Mouse (Mus musculus) lung, postnatal 25 days (tissue): ENCODE results near the gene Daam2.

Experiments
- DNase-seq: peaks from one replicate; pipeline ENCODE4 v3.0.0; 2022; ENCODE audit warnings: low spot score

Gene Daam2

DNA sequence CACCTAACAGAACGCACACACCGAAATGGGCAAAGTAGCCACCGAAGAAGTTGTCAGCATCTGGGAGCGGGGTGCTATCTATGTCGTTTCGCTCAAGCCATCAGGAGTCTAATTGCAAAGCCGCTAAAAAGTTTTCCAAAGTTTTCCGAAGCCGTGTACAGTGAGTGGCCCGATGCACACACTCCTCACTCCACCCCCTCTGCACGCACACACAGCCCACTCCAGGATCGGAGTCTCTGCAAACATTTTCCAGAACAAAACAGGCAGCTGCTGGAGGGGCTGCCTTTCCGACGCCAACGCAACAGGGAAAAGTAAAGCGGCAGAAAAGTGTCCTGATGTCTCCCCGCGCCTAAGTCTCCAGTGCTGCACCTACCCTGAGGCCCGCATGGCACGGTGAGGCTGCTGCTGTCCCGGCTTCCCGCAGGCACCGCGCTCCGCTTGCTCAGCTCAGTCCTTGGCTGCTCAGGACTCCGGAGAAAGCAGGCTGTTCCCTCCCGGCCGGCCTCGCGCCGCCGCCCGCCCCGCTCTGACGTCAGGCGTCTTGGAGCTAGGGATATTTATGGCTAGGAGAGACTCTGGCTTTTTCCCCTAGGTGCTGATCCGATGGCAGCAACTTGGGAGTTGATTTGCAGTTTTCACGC is at the start of gene Daam2:
Gene Daam2 (minus strand): TSS at position 514 of the 641 bp plus-strand sequence.
- peak; percentile 72 for DNase-seq

GRCm38 (mm10) chr17:49610296-49610695 is 46.2 kb upstream of the Daam2 start:
- DNase-seq: no peak

DNA sequence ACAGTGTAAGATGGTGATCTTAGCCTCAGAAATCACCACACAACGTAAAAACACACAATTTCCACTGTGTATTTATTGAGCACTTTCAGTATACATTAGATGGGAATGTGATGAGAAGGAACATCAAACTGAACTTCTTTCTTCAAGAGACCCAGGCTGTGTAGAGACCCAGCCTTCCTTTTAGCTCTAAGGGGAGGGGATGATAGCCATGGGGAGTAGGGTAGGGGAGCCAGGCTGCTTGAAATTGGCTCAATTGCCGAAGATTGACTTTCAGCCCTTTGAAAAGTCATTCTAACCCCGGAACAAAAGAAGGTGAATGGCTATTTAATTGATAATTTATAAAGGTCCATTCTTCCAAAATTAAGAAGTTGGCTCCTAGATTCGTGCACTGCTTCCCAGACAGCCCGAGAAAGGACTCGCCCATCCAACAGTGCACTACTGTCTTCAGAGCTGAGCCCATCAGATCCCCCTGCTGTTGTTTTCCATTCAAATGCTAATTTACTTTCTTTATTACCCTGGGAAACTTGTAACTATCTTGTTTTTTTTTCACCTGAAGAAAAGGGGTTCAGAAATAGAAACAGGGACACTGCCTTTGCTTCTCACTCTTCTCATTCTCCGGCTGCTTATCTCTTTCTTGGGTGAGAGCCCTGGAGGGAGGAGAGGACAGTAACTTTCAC is 43.3 kb upstream of the Daam2 start:
- no peak for DNase-seq

- no peak for DNase-seq
These were observed 41.3 kb upstream of the Daam2 start for GRCm38 (mm10) chr17:49605397-49605796.

- no peak for DNase-seq
These were observed 25.9 kb upstream of the Daam2 start for GRCm38 (mm10) chr17:49590051-49590450.

DNA sequence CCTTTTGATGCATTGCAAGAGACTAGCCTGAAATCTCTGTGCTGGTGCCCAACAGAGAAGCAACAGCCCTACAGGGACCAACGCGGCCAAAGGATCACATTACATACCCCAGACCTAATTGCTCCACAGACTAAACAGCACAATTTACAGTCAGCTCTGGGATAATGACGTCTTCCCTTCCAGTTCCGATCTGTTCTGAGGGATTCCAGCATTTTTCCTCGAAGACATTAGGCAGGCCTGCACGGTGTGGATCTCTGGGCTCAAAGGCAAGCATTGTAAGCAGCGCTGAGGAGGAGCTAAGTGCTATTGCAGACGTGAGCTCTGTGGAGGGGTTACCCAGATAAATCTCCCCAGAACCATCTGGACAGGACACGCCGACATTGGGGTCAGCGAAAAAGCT is 18.3 kb upstream of the Daam2 start:
- no peak for DNase-seq

GRCm38 (mm10) chr17:49577321-49577720 is 13.2 kb upstream of the Daam2 start:
- DNase-seq: no peak

DNA sequence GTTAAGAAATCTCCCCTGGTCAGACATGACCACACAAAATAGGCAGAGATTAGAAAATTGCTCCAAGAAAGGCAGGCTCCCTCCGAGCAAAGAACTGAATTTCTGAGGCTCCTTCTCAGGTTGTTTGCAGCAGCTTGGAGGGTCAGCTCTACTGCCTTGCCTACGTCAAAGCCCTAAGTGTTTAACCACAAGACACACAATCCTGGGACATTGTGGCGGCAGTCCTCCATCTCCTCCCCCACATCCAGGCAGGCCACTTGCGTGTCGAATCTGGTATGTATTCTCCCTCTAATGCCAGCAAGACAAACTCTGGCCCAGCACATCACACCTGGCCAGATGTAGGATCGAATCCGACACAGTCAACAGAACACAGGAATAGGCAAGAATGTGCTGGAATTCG is 4.6 kb upstream of the Daam2 start:
- no peak for DNase-seq

- no peak for DNase-seq
These were observed 346 bp upstream of the Daam2 start for GRCm38 (mm10) chr17:49564489-49564888.

GRCm38 (mm10) chr17:49563416-49563780 is 745 bp downstream of the Daam2 start:
- DNase-seq: no peak

DNA sequence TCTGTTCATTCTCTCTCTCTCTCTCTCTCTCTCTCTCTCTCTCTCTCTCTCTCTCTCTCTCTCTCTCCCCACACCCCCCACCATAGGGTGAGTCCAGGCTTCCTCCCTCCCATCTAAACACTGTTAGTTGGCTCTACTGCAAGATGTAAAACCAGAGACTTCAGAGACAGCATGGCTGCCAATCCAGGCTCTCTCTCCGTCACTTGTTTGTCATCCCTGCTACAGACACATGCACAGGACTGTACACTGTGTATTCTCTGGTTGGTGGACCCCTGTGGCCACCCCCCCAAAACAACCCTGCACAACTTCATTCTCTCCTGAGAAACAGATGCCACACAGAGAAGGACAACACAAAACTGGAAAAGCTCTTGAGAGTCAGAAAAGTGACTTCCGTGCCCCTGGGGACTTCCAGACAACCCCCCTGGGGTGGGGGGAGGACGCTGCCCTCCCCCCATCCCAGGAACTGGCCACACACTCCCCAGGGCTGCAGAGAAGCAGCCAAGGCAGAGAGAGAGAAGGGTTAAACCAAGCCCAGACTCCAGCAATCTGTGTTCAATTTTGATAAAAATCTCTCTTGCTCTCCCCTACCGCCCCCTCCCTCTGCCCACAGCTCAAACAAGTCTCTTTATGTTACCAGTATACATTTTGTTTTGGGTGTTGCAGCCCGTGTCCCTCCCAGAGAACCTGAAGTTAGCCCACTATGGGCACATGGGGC is 1.3 kb downstream of the Daam2 start:
- DNase-seq: no peak

DNA sequence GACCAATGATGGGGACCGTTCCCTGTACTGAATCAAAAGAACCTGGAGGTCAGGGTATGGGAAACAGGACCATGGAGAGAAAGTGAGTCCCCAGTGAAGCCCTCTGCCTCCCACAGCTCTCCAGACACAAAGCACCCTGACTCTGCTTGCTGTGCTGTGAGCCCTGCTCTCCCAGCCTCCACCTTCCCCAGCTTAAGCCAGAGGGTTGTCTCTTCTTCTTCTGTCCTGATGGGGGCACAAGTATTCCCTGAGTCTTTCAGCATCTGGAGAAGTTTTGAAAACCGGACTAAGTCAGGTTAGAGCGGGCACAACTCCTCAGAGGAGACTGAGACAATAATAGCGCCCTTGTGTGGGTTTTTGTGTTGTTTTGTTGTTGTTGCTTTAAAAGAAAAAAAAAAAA is 2.2 kb downstream of the Daam2 start:
- DNase-seq: no peak

DNA sequence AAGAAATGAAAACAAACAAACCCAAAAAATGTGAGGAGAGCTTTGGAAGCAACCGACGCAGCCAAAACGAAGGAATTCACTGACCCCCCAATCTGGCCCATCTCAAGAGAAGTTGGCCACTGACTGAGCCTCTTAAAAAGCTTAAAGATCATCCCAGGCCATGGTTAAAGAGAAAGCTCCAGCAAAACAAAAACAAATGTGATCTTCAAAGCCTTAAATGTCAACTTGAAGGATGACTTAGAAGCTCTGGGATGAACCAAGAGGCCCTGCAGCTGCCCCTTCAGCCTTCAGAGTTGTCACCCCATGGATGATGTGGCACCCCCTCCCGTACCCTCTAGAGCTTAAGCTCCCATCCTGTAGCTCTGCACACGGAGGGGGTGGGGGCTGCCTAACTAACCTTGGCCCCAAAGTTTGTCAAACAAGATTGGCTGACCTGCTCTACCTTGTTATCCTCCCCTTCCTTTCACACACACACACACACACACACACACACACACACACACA is 4.3 kb downstream of the Daam2 start:
- DNase-seq: no peak

- no peak for DNase-seq
These were observed 8.0 kb downstream of the Daam2 start for GRCm38 (mm10) chr17:49556169-49556568.

DNA sequence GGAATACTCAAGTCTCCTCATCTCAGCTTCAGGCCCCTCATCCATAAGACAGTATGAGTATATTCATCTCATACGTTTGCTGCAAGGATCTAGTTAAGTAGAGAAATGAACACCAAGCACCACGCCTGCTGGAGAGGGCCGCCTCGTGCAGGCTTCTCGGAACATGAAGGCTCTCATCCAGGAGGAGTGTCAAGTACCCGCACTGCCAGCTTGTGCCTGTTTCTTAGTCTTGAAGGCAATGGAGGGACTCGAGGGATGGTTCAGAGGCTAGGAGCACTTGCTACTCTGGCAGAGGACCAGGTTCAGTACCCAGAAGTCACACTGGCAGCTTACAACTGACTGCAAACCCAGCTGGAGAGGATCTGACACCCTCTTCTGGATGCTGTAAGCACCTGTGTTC is 12.2 kb downstream of the Daam2 start:
- DNase-seq: peak; percentile 73

DNA sequence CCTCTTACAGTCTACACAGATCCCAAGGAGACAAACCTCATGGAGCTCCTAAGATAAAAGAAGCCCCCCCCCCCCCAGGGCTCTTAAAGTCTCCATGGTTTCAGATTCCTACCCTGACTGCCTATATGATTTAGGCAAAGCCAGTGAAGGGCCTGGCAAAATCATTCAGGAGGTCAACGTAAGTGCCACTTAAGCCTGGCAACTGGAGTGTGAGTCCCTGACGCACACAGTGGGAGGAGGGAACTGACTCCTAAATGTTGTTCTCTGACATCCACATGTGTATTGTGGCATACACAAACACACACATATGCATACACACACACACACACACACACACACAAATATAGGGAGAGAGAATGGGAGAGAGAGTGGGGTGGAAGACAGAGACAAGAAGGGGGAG is 12.7 kb downstream of the Daam2 start:
- DNase-seq: peak; percentile 62

GRCm38 (mm10) chr17:49545997-49546396 is 18.1 kb downstream of the Daam2 start:
- peak; percentile 20 for DNase-seq

GRCm38 (mm10) chr17:49545424-49545823 is 18.7 kb downstream of the Daam2 start:
- DNase-seq: no peak

- DNase-seq: no peak
These were observed 19.6 kb downstream of the Daam2 start for GRCm38 (mm10) chr17:49544561-49544960.

- no peak for DNase-seq
These were observed 23.4 kb downstream of the Daam2 start for GRCm38 (mm10) chr17:49540706-49541105.

GRCm38 (mm10) chr17:49539204-49539603 is 24.9 kb downstream of the Daam2 start:
- peak; percentile 64 for DNase-seq

GRCm38 (mm10) chr17:49535580-49535979 is 28.6 kb downstream of the Daam2 start:
- no peak for DNase-seq

DNA sequence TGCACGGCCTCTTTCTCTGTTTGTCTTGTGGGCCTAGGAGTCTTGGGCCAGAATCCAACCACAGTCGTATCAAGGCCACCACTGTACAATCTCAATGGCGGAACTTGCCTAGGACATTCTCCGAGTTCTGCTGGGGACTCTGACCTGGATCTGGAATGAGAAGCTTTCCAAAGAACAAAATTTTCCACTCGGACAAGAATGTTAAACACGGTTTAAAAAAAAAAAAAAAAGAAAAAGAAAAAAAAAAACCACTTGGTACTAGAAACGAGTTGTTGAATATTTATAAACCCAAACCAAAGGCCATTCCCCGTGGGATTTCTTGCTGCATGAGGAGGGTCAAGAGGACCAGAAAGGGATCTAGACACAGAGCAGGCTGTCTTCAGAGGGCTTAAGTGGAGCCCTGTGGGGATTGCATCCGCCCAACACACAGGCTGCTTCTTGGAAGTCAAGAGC is 29.9 kb downstream of the Daam2 start:
- peak; percentile 60 for DNase-seq
